In the genomic region with DNA sequence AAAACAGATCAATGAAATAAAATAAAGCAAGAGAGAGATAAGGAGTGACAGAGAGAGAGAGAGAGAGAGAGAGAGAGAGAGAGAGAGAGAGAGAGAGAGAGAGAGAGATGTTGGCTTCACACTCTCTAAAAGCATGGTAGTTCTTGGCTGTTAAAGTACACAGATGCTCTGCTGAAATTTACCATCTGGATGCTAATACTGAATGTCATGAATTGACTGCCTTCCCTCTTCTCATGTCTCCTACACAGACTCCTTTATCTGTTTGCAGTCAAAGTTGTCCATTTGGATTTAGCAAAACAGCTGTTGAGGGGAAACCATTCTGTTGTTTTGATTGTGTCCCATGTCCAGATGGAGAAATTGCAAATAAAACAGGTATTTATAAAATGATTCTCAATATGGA, we compare ENCODE assay signal across 15 mouse cellular contexts. TPM values are rescaled to one million over a fixed set of nuclear protein-coding genes. Genes with fewer than 3 reads are reported as not detected.
"Had no signal": no experiment of that assay in that cellular context is flagged by ENCODE, and none has a peak within 500 bp of the region (broad histone marks: within the 10 kb centered on the region; RNA-seq: fewer than 3 reads in every experiment).

No protein-coding gene starts in this region.

RNA-seq across cellular contexts. Expression of gene Vmn2r26, which starts 29.2 kb away (rescaled TPM):
- total RNA-seq: megakaryocyte, adult 5-6 weeks; megakaryocyte-erythroid progenitor cell, adult 5-6 weeks had no signal
- polyA plus RNA-seq: lung, embryonic 14.5 days; lung, embryonic 16.5 days; midbrain, embryonic 10.5 days; midbrain, embryonic 12.5 days; midbrain, embryonic 14.5 days; midbrain, embryonic 16.5 days; myocyte; neural tube, embryonic 11.5 days; neural tube, embryonic 13.5 days; neural tube, embryonic 15.5 days; small intestine, adult 2 months; stomach, embryonic 14.5 days; stomach, embryonic 16.5 days had no signal
